Mouse (Mus musculus) ES-CJ7 (cell line): ENCODE measurements around the gene Tmem232.
A peak's percentile ranks its signal among the peaks of the same experiment; 100 is the strongest.

Experiments
- DNase-seq: peaks from one replicate; pipeline ENCODE4 v3.0.0; 2011; ENCODE audit warnings: low read depth, low spot score

Tmem232 gene

GRCm38 (mm10) chr17:65225347-65225916 lies 315.1 kb downstream of the Tmem232 start:
- no peak for DNase-seq

GRCm38 (mm10) chr17:65221687-65222086 lies 318.9 kb downstream of the Tmem232 start:
- peak; percentile 62 for DNase-seq
